In genomic region chr5:99434226-99434625, GRCm38 (mm10) we compare ENCODE assay signal across 26 mouse cellular contexts.
DNase-seq lines count a peak whose midpoint lies in the region; ATAC-seq and TF ChIP-seq lines count a peak whose summit lies in the region.
"Had no signal": no experiment of that assay in that cellular context is flagged by ENCODE, and none has a peak within 500 bp of the region (broad histone marks: within the 10 kb centered on the region; RNA-seq: fewer than 3 reads in every experiment).

No protein-coding gene starts in this region.

- no peak for TF ChIP-seq CTCF in intestine, postnatal 0 days (IDR thresholded peaks at IDR 0.05; ENCODE audit: low read depth)
- no peak for TF ChIP-seq CTCF in left cerebral cortex, adult 2 months (IDR thresholded peaks at IDR 0.05)

- H3K9me3 ChIP-seq in liver, embryonic 13.5 days (replicated peaks), result no peaks in the 10 kb centered on the region
- H3K9me3 ChIP-seq in liver, embryonic 11.5 days (ENCODE audit: control insufficient read depth, low read length), result no peaks in the 10 kb centered on the region
- H3K9me3 ChIP-seq in intestine, embryonic 15.5 days, result no peaks in the 10 kb centered on the region
- H3K9me3 ChIP-seq in intestine, postnatal 0 days (ENCODE audit: control insufficient read depth), result no peaks in the 10 kb centered on the region
- H3K9me3 ChIP-seq: forebrain, embryonic 10.5 days; forebrain, embryonic 13.5 days; heart, embryonic 10.5 days; heart, embryonic 13.5 days; hindbrain, embryonic 12.5 days; hindbrain, embryonic 15.5 days had no signal

- H3K4me3 ChIP-seq in liver, embryonic 13.5 days (replicated peaks), result no peak overlapping the region
- H3K4me3 ChIP-seq in liver, embryonic 11.5 days (ENCODE audit: low read depth, low read length), result no peak overlapping the region
- no peak overlapping the region for H3K4me3 ChIP-seq in intestine, embryonic 15.5 days (replicated peaks)
- no peak overlapping the region for H3K4me3 ChIP-seq in intestine, postnatal 0 days (ENCODE audit: low read depth, low read length)
- no peak overlapping the region for H3K4me3 ChIP-seq in left cerebral cortex, adult 2 months
- H3K4me3 ChIP-seq: forebrain, embryonic 10.5 days; forebrain, embryonic 13.5 days; gastrocnemius, adult 2 months; heart, adult 2 months; heart, embryonic 10.5 days; heart, embryonic 13.5 days; hindbrain, embryonic 12.5 days; hindbrain, embryonic 15.5 days had no signal

- 62% methylated on average over 4 of the region's 4 CpGs for WGBS in liver, embryonic 13.5 days (ENCODE audit: insufficient replicate concordance)
- 77% methylated on average over 4 of the region's 4 CpGs for WGBS in liver, embryonic 11.5 days
- WGBS in intestine, embryonic 15.5 days, result 89% methylated on average over 4 of the region's 4 CpGs
- 67% methylated on average over 4 of the region's 4 CpGs for WGBS in intestine, postnatal 0 days

- no peak overlapping the region for H3K9ac ChIP-seq in liver, embryonic 13.5 days
- H3K9ac ChIP-seq in liver, embryonic 11.5 days (ENCODE audit: low read depth, low read length), result no peak overlapping the region
- H3K9ac ChIP-seq in intestine, embryonic 15.5 days, result no peak overlapping the region
- H3K9ac ChIP-seq in intestine, postnatal 0 days (ENCODE audit: low read depth, low read length), result no peak overlapping the region
- H3K9ac ChIP-seq: forebrain, embryonic 13.5 days; heart, embryonic 13.5 days; hindbrain, embryonic 12.5 days; hindbrain, embryonic 15.5 days had no signal

- H3K4me1 ChIP-seq in liver, embryonic 13.5 days (replicated peaks), result 0 out of 2 replicates have a peak, but pooled peaks cover 2% of the 10 kb centered on the region
- H3K4me1 ChIP-seq in liver, embryonic 11.5 days (replicated peaks; ENCODE audit: control insufficient read depth, insufficient read depth, low read length), result no peaks in the 10 kb centered on the region; the same call in 1 of the 2 replicates
- H3K4me1 ChIP-seq in intestine, embryonic 15.5 days (replicated peaks), result no peaks in the 10 kb centered on the region
- H3K4me1 ChIP-seq in intestine, postnatal 0 days (replicated peaks; ENCODE audit: control insufficient read depth, insufficient read depth, low read length), result no peaks in the 10 kb centered on the region
- H3K4me1 ChIP-seq: forebrain, embryonic 10.5 days; hindbrain, embryonic 15.5 days had no signal

- H3K36me3 ChIP-seq in liver, embryonic 13.5 days, result no peaks in the 10 kb centered on the region
- H3K36me3 ChIP-seq in liver, embryonic 11.5 days (ENCODE audit: control insufficient read depth, insufficient read depth, low read length), result no peaks in the 10 kb centered on the region
- no peaks in the 10 kb centered on the region for H3K36me3 ChIP-seq in intestine, embryonic 15.5 days
- H3K36me3 ChIP-seq in intestine, postnatal 0 days (ENCODE audit: control insufficient read depth, insufficient read depth), result no peaks in the 10 kb centered on the region
- H3K36me3 ChIP-seq: forebrain, embryonic 10.5 days; G1E; heart, embryonic 10.5 days; heart, embryonic 13.5 days; hindbrain, embryonic 12.5 days; hindbrain, embryonic 15.5 days had no signal

- peak; percentile 53; the same call in 1 of the 2 replicates for ATAC-seq in liver, embryonic 13.5 days (ENCODE audit: low read depth)
- no peak for ATAC-seq in liver, embryonic 11.5 days (replicated peaks; ENCODE audit: low FRiP score)
- peak; percentile 62 for ATAC-seq in intestine, embryonic 15.5 days
- ATAC-seq in intestine, postnatal 0 days, result peak; percentile 31; the same call in 1 of the 2 replicates
- 0 out of 2 replicates have a peak, but pooled peaks have one; percentile 16 for ATAC-seq in neutrophil, adult 5-6 weeks (ENCODE audit: extremely low read depth, insufficient number of reproducible peaks, low FRiP score, poor library complexity, severe bottlenecking)
- ATAC-seq: forebrain, embryonic 13.5 days; forebrain, embryonic 16.5 days; Patski had no signal

- DNase-seq in liver, embryonic 13.5 days, result no peak
- DNase-seq in liver, embryonic 11.5 days (ENCODE audit: low spot score), result no peak
- DNase-seq in thymus, postnatal 0 days (ENCODE audit: low spot score), result no peak
- no peak for DNase-seq in left cerebral cortex, adult 2 months (ENCODE audit: extremely low spot score in 1 of 2, low spot score in 2 of 2)
- DNase-seq in frontal cortex, postnatal 14 days (ENCODE audit: low spot score in 2 of 2), result no peak
- DNase-seq: adrenal gland, postnatal 10 days; adrenal gland, postnatal 36 days; cerebellum, adult 18-20 months; cerebellum, adult 9-10 months; cerebellum, postnatal 14 days; gastrocnemius, adult 2 months; gastrocnemius, postnatal 25 days; heart, adult 2 months had no signal

- H3K27me3 ChIP-seq in liver, embryonic 13.5 days, result no peaks in the 10 kb centered on the region
- no peaks in the 10 kb centered on the region for H3K27me3 ChIP-seq in liver, embryonic 11.5 days (replicated peaks; ENCODE audit: control insufficient read depth, insufficient read depth, low read length)
- no peaks in the 10 kb centered on the region for H3K27me3 ChIP-seq in intestine, embryonic 15.5 days (replicated peaks)
- H3K27me3 ChIP-seq in intestine, postnatal 0 days (replicated peaks; ENCODE audit: control insufficient read depth, insufficient read depth, low read length), result no peaks in the 10 kb centered on the region
- H3K27me3 ChIP-seq: CH12.LX; heart, embryonic 13.5 days; hindbrain, embryonic 12.5 days; hindbrain, embryonic 15.5 days had no signal

- H3K27ac ChIP-seq in liver, embryonic 13.5 days, result no peak overlapping the region
- H3K27ac ChIP-seq in liver, embryonic 11.5 days (ENCODE audit: low read depth, low read length), result no peak overlapping the region
- H3K27ac ChIP-seq in intestine, embryonic 15.5 days, result no peak overlapping the region
- no peak overlapping the region for H3K27ac ChIP-seq in intestine, postnatal 0 days (ENCODE audit: low read depth, low read length)
- no peak overlapping the region for H3K27ac ChIP-seq in left cerebral cortex, adult 2 months
- H3K27ac ChIP-seq: forebrain, embryonic 10.5 days; forebrain, embryonic 13.5 days; gastrocnemius, adult 2 months; heart, adult 2 months; heart, embryonic 10.5 days; heart, embryonic 13.5 days; hindbrain, embryonic 12.5 days; hindbrain, embryonic 15.5 days had no signal

- no peak overlapping the region for H3K4me2 ChIP-seq in liver, embryonic 13.5 days
- no peak overlapping the region for H3K4me2 ChIP-seq in liver, embryonic 11.5 days
- H3K4me2 ChIP-seq in intestine, embryonic 15.5 days (replicated peaks), result no peak overlapping the region
- H3K4me2 ChIP-seq in intestine, postnatal 0 days (replicated peaks; ENCODE audit: low read depth), result no peak overlapping the region
- H3K4me2 ChIP-seq: forebrain, embryonic 13.5 days; heart, embryonic 13.5 days; hindbrain, embryonic 12.5 days; hindbrain, embryonic 15.5 days had no signal

- intact Hi-C loops in left cerebral cortex, adult 2 months (cut with DNase I), result no loop called here
